Mouse (Mus musculus) kidney, adult 2 months (tissue): Measurements from ENCODE around the gene Tex11.

Experiments used
- CTCF ChIP-seq: fragments of 200-500 bp; conservative IDR thresholded peaks from 2 replicates; pipeline ENCODE4 v1.5.1; 2011; ENCODE audit warnings: low read depth, mild to moderate bottlenecking, control low read depth, low read length, moderate library complexity, mixed read lengths; ENCODE audit not compliant: insufficient read depth, insufficient read length
- POLR2A ChIP-seq: fragments of 200-500 bp; IDR thresholded peaks from one replicate; pipeline ENCODE4 v1.6.1; 2011; ENCODE audit warnings: low read depth, low read length, control low read depth

- TF ChIP-seq POLR2A (no peak), CTCF (no peak)
Measured at GRCm38 (mm10) chrX:100797851-100798527, 261.5 kb downstream of the Tex11 start.
